Mouse (Mus musculus): ENCODE data around the gene Tpst1.

Gene Tpst1

GRCm38 (mm10) chr5:130089177-130089576 is 16.1 kb downstream of the Tpst1 start:
- ATAC-seq (ENCODE audit: low TSS enrichment) = 0 out of 2 replicates have a peak, but pooled peaks have one; percentile 2

DNA sequence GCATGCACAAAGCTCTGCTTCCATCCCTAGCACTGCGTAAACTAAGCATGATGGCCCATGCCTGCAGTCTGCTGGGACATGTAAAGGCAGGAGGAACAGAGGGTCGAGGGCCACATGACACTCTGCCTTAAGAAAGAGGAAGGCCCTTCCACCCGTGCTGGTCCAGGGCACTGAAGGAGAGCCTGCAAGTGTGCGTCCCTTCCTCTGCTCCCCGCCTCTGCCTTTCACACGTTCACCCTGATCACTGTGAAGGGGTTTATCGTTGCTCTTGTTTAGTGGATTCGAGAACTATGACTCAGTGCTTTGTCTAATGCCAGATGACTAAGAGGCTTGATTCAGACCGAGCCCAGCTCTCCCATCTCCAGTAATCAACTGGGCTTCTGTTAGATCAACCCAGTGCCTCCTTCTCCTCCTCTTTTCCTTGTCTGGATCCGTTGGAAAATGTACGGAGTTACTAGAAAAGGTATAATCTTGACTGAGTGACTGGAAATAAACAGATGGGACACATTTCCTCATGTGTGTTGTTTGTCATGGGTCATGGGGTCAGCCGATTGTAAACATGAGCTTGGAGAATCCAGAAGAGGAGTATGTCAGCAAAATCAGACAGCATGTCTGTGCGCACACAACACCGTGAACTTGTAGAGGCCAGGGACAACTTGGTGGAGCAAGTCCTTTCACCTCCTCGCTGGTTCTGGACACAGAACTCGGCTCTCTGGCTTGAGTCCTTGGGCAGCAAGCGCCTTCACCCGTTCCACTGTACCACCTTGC is 16.7 kb downstream of the Tpst1 start:
- ATAC-seq (ENCODE audit: low TSS enrichment) = peak; percentile 69

GRCm38 (mm10) chr5:130096754-130097153 is 23.6 kb downstream of the Tpst1 start:
- ATAC-seq (ENCODE audit: low TSS enrichment) = peak; percentile 50; the same call in 1 of the 2 replicates

DNA sequence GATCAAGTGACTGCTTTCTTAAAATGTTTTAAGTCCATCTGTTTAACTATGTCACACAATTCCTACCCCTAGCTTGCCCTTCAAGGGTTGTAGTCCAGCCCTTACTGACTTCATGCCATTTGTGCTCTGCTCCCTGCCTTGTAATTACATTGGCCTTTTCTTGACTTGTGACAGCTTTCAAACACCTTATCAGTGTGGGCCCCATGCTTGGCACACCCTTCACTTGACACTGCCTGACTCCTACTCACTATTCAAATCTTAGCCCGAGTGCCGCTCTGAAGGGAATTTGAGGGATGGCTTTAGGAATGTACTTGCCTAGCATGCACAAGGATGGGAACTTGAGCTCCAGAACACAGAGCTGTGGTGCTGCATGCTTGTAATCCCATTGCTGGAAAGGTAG is 24.7 kb downstream of the Tpst1 start:
- no peak for ATAC-seq (ENCODE audit: low TSS enrichment)

DNA sequence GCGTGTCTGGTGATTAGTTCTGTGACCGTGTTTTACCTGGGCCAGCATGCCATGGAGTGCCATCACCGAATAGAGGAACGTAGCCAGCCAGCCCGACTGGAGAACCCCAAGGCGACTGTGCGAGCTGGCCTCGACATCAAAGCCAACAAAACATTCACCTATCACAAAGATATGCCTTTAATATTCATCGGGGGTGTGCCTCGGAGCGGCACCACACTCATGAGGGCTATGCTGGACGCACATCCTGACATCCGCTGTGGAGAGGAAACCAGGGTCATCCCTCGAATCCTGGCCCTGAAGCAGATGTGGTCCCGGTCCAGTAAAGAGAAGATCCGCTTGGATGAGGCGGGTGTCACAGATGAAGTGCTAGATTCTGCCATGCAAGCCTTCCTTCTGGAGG is 28.6 kb downstream of the Tpst1 start:
- no peak for ATAC-seq (ENCODE audit: low TSS enrichment)

GRCm38 (mm10) chr5:130109348-130109747 is 36.2 kb downstream of the Tpst1 start:
- ATAC-seq (ENCODE audit: low TSS enrichment) = no peak

GRCm38 (mm10) chr5:130110632-130111464 is 37.7 kb downstream of the Tpst1 start:
- ATAC-seq (ENCODE audit: low TSS enrichment) = no peak

DNA sequence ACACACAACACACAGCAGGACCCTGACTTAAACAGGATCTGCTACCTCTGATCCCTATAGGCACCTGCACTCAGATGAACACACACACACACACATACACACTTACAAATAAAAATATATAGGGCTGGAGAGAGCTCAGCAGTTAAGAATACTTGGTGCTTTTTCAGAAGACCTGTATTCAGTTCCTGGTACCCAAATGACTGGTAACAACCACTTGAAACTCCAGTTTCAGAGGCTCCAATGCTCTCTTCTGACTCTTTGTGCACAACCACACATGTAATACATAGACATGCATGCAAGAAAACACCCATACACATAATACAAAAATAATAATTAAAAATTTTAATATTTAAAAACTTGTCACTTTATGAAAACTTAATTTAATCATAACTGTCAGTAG is 39.5 kb downstream of the Tpst1 start:
- ATAC-seq (ENCODE audit: low TSS enrichment) = no peak

GRCm38 (mm10) chr5:130116116-130116515 is 43.0 kb downstream of the Tpst1 start:
- ATAC-seq (ENCODE audit: low TSS enrichment) = no peak

DNA sequence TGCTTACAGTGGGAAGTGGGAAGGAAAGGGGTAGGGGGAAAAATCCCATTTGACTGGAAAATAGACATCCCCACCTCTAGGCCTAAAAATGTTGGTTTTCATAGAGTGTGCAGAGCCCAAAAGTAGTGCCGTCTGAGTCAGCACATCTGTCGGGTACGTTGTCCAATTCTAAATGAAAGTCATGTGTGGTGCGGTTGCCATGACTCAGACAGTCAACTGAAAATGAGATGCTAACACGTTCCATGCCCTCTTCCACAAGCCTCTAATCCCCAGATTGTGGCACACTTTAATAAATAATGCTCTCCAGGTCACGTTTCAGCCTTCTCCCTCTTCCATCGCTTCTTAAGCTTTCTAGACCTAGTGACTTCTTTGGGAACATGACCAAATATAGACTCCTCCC is 43.7 kb downstream of the Tpst1 start:
- peak; percentile 72; the same call in 1 of the 2 replicates for ATAC-seq (ENCODE audit: low TSS enrichment)

DNA sequence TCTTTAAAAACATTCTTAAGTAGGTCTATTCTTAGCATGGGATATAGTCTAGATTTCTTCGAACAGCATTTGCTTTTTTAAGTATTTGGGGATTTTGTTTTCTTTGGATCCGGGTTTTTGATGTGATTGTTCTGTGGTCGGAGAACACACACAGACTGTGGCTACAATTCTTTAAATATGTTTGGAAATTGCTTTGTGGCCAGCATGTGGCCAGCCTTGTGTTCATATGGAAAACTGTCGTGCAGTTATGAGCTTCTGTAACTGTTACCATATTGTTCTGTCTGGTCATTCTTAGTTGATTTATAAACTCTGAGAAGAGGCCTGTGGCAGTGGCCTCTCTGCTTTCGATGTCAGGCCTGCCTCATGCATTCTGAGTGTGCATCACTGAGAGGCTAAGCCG is 44.8 kb downstream of the Tpst1 start:
- ATAC-seq (ENCODE audit: low TSS enrichment) = no peak

DNA sequence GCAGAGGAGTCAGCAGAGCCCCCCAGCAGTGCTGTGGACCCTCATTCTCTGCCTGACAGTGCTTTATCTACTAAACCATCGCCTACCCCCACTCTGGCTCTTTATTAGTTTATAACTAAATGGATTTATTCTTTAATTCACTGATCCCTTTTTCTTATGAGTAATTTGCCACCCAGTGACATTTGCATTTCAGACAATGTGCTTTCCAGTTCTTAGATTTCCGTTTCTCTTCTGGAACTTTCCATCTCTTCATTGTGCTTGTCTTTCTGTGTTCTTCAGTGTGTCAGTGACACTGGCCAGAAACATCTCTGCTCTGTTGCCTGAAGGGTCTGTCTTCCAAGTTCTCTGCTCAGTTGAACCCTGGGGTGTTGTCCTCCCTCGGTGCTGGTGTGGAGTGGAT is 46.1 kb downstream of the Tpst1 start:
- no peak for ATAC-seq (ENCODE audit: low TSS enrichment)

- ATAC-seq (ENCODE audit: low TSS enrichment) = no peak
Observed at GRCm38 (mm10) chr5:130120070-130120736, 47.1 kb downstream of the Tpst1 start.

GRCm38 (mm10) chr5:130120904-130121303 is 47.8 kb downstream of the Tpst1 start:
- ATAC-seq (ENCODE audit: low TSS enrichment) = no peak

- no peak for ATAC-seq (ENCODE audit: low TSS enrichment)
Observed at GRCm38 (mm10) chr5:130122355-130122754, 49.2 kb downstream of the Tpst1 start.

DNA sequence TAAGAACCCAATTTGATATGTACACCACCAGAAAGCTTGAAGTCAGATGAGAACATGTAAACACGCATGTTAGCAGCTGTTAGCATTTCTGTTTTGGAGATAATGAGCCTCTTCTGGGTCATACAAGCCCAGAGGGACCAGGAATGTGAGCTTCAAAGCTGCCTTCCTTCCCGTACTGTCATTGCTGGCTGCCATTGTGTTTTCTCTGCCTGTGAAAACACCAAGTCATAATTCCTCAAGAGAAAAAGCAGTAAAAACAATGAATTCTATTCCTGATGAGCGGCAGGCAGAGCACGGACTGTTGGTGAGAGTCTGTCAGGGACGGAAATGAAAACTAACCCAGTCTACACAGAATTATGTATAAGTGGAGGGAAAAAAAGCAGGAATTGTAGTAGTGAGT is 51.1 kb downstream of the Tpst1 start:
- no peak for ATAC-seq (ENCODE audit: low TSS enrichment)

DNA sequence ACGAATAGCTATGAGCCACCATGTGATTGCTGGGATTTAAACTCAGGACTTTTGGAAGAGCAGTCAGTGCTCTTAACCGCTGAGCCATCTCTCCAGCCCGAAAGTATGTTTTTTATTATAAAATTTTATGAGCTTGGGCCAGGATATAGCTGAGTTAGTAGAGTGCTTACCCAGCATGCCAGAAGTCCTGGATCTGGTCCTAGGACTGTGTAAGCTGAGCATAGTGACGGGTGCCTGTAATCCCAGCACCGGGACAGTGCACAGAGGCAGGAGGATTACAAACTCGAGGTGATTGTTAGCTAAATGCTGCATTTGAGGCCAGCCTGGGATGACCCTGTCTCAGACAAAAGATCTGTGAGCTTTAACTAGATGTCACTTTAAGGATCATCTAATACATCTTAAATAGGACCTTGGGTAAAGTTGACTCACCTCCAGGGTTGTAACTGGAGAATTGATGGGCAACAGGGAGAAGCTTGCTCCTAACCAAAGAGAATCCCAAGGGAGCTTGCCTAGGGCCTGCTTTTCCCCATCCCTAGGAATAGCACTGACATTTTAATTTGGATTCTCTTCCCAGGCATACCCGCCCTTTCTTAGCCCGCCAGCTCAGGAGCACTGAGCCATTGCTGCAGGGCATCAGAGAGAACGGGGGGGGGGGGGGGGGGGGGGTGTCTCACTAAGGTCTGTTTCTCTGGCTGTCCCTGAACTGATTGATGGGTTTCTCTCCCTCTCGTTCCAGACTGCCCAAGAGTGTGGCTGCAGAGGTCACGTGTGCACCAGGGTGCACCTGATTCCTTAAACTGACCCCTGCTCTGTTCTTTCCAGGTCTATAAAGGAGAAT is 55.8 kb downstream of the Tpst1 start:
- no peak for ATAC-seq (ENCODE audit: low TSS enrichment)

- peak; percentile 48; the same call in 1 of the 2 replicates for ATAC-seq (ENCODE audit: low TSS enrichment)
Observed at GRCm38 (mm10) chr5:130129524-130129793, 56.3 kb downstream of the Tpst1 start.

DNA sequence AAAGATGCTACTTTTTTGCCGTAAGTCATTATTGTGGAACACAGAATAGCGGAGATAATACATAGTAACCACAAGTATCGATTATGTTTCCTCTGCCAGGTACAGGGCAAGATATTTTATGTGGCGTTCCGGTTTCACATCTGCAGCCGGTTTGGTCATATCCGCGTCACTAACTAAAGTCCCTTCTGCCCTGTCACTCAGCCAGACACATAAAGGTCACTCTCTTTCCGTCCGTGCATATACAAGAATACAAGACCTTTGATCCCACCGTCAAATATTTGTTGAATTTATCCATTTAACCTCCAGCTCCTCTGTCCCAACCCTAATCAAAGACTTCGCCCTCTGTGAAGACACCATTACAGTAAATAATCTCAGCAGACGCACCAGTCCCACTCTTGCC is 63.5 kb downstream of the Tpst1 start:
- no peak for ATAC-seq (ENCODE audit: low TSS enrichment)

DNA sequence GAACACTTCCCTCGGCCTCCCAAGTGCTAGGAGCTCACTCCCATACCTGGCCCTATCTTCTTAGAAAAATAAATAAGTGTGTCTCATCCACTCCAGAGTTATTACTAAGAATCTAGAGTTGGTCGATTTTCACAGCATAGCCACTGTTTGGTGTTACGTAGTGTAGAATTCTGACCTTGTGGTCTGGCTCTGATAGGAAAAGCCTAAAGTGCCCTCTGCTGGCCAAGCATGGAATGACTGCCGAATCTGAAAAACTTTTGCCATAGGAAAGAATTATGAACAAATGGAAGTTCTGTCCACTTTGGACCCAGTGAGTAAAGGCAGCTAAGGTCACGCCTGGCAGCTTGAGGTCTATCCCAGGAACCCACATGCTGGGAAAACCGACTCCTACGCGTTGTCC is 66.3 kb downstream of the Tpst1 start:
- ATAC-seq (ENCODE audit: low TSS enrichment) = 0 out of 2 replicates have a peak, but pooled peaks have one; percentile 24

DNA sequence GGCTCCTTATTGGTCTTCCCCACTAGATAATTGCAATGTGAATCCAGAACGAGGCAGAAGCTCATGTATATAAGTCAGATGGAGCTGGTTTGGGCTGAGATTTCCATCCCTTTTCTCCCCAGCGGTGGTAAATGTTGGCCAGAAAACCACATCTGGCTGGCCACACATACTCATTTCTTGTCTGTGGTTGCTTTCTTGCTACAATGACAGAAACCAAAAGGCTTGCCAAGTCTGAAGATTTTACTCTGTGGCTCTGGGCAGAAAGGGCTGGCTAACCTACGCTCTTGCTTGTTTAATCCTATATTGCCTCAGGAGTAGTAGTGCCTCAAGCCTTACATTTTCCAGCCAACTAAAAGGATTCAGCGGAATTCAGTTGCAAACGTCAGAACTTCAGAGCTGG is 68.0 kb downstream of the Tpst1 start:
- no peak for ATAC-seq (ENCODE audit: low TSS enrichment)

- no peak for ATAC-seq (ENCODE audit: low TSS enrichment)
Observed at GRCm38 (mm10) chr5:130142041-130142440, 68.9 kb downstream of the Tpst1 start.

All from frontal cortex, adult (tissue).